Mouse (Mus musculus): ENCODE measurements around the gene Rpl36a. TPM values are rescaled to one million over a fixed set of nuclear protein-coding genes. Genes with fewer than 3 reads are reported as not detected.
"Not testable (repeated sequence)": the region's sequence is repeated elsewhere in the genome, so short reads cannot be mapped to it uniquely, and the experiment has no call there.

Gene Rpl36a
- 1,186 and 1,244 TPM in 2 replicates for polyA plus RNA-seq (2011; ENCODE audit: insufficient read depth, insufficient read length, low read depth, missing spikeins)

- Histone ChIP-seq H3K9ac (ENCODE audit: low read depth, poor library complexity, severe bottlenecking) (peak within 1 kb of the TSS; percentile 59), H3K36me3 (ENCODE audit: control insufficient read depth, insufficient read depth, low read length, poor library complexity, severe bottlenecking) (peaks cover 34% of the 10 kb centered on the region), H3K27ac (ENCODE audit: insufficient read depth, low read length) (peak within 1 kb of the TSS; percentile 82), H3K9me3 (replicated peaks; ENCODE audit: control insufficient read depth, insufficient read depth, low read length, poor library complexity, severe bottlenecking) (no peaks in the 10 kb centered on the region), H3K27me3 (ENCODE audit: control insufficient read depth, insufficient read depth, low read length, poor library complexity, severe bottlenecking) (no peaks in the 10 kb centered on the region), H3K4me1 (ENCODE audit: control insufficient read depth, insufficient read depth, low read length) (no peaks in the 10 kb centered on the region), H3K4me3 (ENCODE audit: low read depth, low read length) (peak within 1 kb of the TSS; percentile 98)
- TF ChIP-seq CTCF (IDR thresholded peaks at IDR 0.05; ENCODE audit: low read depth, low read length) = peak; percentile 44
- no peak for TF ChIP-seq EP300 (IDR thresholded peaks at IDR 0.05; ENCODE audit: insufficient read depth, low read depth, low read length)
- peak; percentile 87 for TF ChIP-seq POLR2A (IDR thresholded peaks at IDR 0.05; ENCODE audit: insufficient read depth, low read length)
Measured at GRCm38 (mm10) chrX:134585103-134586002, at the start of gene Rpl36a. Rpl36a (plus strand) TSS chrX:134585654.

GRCm38 (mm10) chrX:134539795-134540194 is 45.7 kb upstream of the Rpl36a start:
- H3K36me3 ChIP-seq (ENCODE audit: control insufficient read depth, insufficient read depth, low read length, poor library complexity, severe bottlenecking); H3K27me3 ChIP-seq (ENCODE audit: control insufficient read depth, insufficient read depth, low read length, poor library complexity, severe bottlenecking); H3K9me3 ChIP-seq (replicated peaks; ENCODE audit: control insufficient read depth, insufficient read depth, low read length, poor library complexity, severe bottlenecking); H3K27ac ChIP-seq (ENCODE audit: insufficient read depth, low read length); H3K4me1 ChIP-seq (ENCODE audit: control insufficient read depth, insufficient read depth, low read length): not testable (repeated sequence)
- peak overlapping the region; percentile 98 for H3K4me3 ChIP-seq (ENCODE audit: low read depth, low read length)
- H3K9ac ChIP-seq (ENCODE audit: low read depth, poor library complexity, severe bottlenecking) = peak overlapping the region; percentile 88
- TF ChIP-seq CTCF (IDR thresholded peaks at IDR 0.05; ENCODE audit: low read depth, low read length) = peak; percentile 14

GRCm38 (mm10) chrX:134540414-134541135 is 44.9 kb upstream of the Rpl36a start:
- Histone ChIP-seq H3K9ac (ENCODE audit: low read depth, poor library complexity, severe bottlenecking) (peak overlapping the region; percentile 88), H3K4me1 (ENCODE audit: control insufficient read depth, insufficient read depth, low read length) (no peaks in the 10 kb centered on the region), H3K27ac (ENCODE audit: insufficient read depth, low read length) (peak overlapping the region; percentile 71), H3K27me3 (ENCODE audit: control insufficient read depth, insufficient read depth, low read length, poor library complexity, severe bottlenecking) (no peaks in the 10 kb centered on the region), H3K9me3 (replicated peaks; ENCODE audit: control insufficient read depth, insufficient read depth, low read length, poor library complexity, severe bottlenecking) (no peaks in the 10 kb centered on the region), H3K36me3 (ENCODE audit: control insufficient read depth, insufficient read depth, low read length, poor library complexity, severe bottlenecking) (peaks cover 8% of the 10 kb centered on the region), H3K4me3 (ENCODE audit: low read depth, low read length) (peak overlapping the region; percentile 98)
- TF ChIP-seq EP300 (IDR thresholded peaks at IDR 0.05; ENCODE audit: insufficient read depth, low read depth, low read length) (no peak), POLR2A (IDR thresholded peaks at IDR 0.05; ENCODE audit: insufficient read depth, low read length) (no peak), CTCF (IDR thresholded peaks at IDR 0.05; ENCODE audit: low read depth, low read length) (no peak)

GRCm38 (mm10) chrX:134541145-134541954 is 44.1 kb upstream of the Rpl36a start, which contains the start of gene Timm8a1:
Timm8a1 (minus strand) TSS chrX:134541865.
- peak within 1 kb of the TSS; percentile 71 for H3K27ac ChIP-seq (ENCODE audit: insufficient read depth, low read length)
- H3K4me3 ChIP-seq (ENCODE audit: low read depth, low read length) = peak within 1 kb of the TSS; percentile 98
- TF ChIP-seq EP300 (IDR thresholded peaks at IDR 0.05; ENCODE audit: insufficient read depth, low read depth, low read length) (no peak), CTCF (IDR thresholded peaks at IDR 0.05; ENCODE audit: low read depth, low read length) (no peak), POLR2A (IDR thresholded peaks at IDR 0.05; ENCODE audit: insufficient read depth, low read length) (no peak)
- no peaks in the 10 kb centered on the region for H3K27me3 ChIP-seq (ENCODE audit: control insufficient read depth, insufficient read depth, low read length, poor library complexity, severe bottlenecking)
- peaks cover 6% of the 10 kb centered on the region for H3K36me3 ChIP-seq (ENCODE audit: control insufficient read depth, insufficient read depth, low read length, poor library complexity, severe bottlenecking)
- no peaks in the 10 kb centered on the region for H3K4me1 ChIP-seq (ENCODE audit: control insufficient read depth, insufficient read depth, low read length)
- peak within 1 kb of the TSS; percentile 88 for H3K9ac ChIP-seq (ENCODE audit: low read depth, poor library complexity, severe bottlenecking)
- H3K9me3 ChIP-seq (replicated peaks; ENCODE audit: control insufficient read depth, insufficient read depth, low read length, poor library complexity, severe bottlenecking) = no peaks in the 10 kb centered on the region

GRCm38 (mm10) chrX:134541955-134542308 is 43.5 kb upstream of the Rpl36a start:
- peak overlapping the region; percentile 61; the same call in 1 of the 2 replicates for H3K27ac ChIP-seq (ENCODE audit: insufficient read depth, low read length)
- no peak for TF ChIP-seq CTCF (IDR thresholded peaks at IDR 0.05; ENCODE audit: low read depth, low read length)
- TF ChIP-seq EP300 (IDR thresholded peaks at IDR 0.05; ENCODE audit: insufficient read depth, low read depth, low read length) = no peak
- no peak for TF ChIP-seq POLR2A (IDR thresholded peaks at IDR 0.05; ENCODE audit: insufficient read depth, low read length)
- H3K9me3 ChIP-seq (replicated peaks; ENCODE audit: control insufficient read depth, insufficient read depth, low read length, poor library complexity, severe bottlenecking) = no peaks in the 10 kb centered on the region
- H3K4me3 ChIP-seq (ENCODE audit: low read depth, low read length) = peak overlapping the region; percentile 80; the same call in 1 of the 2 replicates
- H3K9ac ChIP-seq (ENCODE audit: low read depth, poor library complexity, severe bottlenecking) = peak overlapping the region; percentile 88
- H3K27me3 ChIP-seq (ENCODE audit: control insufficient read depth, insufficient read depth, low read length, poor library complexity, severe bottlenecking) = no peaks in the 10 kb centered on the region
- no peaks in the 10 kb centered on the region for H3K4me1 ChIP-seq (ENCODE audit: control insufficient read depth, insufficient read depth, low read length)
- peaks cover 5% of the 10 kb centered on the region for H3K36me3 ChIP-seq (ENCODE audit: control insufficient read depth, insufficient read depth, low read length, poor library complexity, severe bottlenecking)
